Mouse (Mus musculus): ENCODE measurements around the gene Sec61a1.
A peak's percentile ranks its signal among the peaks of the same experiment; 100 is the strongest.

The Sec61a1 gene

DNA sequence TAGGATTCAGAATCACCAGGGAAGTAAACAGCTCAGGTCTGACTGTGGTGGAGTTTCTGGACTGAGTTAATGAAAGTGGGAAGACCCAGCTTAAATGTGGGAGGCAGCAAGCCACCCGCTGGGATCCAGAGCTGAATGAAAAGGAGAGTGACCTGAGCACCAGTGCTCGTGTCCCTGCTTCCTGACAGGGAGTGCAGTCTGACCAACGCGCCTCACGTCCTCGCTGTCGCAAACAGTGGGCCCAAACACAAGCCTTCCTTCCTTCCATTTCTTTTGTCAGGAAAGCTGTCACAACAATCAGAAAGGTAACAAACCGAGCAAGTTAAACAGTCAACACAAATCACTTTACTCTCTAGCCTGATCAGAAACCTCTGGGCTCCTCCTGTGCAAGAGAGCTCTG, 2.7 kb downstream of the Sec61a1 start:
- no peak for DNase-seq

DNA sequence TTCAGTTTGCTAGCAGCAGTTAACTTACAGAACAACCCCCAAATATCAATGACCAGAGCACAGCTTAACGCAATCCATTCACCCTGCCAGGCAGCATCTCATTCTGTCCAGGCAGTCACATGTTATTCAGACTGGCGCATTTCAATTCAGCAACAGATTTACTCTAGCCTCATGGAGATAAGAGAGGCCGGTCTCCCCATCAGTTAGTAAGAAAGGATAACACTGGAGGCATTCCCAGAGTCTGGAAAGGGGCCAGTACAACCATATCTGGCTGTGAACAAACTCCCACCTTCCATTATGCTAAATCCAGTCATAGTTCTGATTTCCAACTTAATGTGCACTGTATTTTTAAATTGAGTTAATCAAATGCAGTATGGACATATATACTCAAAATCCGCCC, 4.2 kb downstream of the Sec61a1 start:
- no peak for DNase-seq

DNA sequence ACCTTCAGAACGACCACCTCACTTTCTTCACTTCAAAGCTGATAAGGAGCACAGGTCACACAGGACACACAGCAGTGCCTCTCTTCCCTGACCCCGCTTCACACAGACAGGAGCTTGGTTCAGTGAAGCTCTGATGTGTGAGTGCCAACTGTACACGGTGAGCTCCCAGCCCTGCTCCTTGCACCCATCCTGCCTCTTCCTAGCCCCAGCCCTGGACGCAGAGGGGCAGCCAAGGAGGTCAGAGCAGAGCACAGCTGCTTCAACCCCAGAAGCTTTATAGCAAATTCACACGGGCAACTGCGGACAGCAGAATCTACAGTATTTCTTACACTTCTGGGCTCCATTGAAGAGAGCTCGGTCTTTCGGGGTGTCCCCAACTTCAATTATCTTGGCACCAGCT, 4.7 kb downstream of the Sec61a1 start:
- no peak for DNase-seq

DNA sequence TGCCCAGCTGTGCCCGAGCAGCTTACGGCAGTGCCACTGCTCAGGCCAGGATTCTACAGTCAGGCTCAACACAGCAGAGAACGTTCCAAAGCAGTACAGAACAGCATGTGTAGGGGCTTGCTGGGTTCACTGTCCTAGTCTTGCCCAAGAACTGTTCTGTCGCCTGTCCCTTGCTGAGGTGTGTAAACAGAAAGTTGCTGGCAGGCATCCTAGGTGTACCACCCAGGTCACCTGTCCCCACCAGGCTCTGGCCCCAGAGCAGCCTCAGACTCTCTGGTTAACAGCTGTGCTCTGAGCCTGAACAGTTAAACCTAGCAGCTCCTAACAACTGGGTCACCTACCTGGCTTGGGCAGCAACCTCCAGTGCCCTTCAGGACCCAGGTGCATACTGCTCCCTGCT, 15.7 kb downstream of the Sec61a1 start:
- no peak for DNase-seq

GRCm38 (mm10) chr6:88502030-88502970, 16.4 kb downstream of the Sec61a1 start:
- DNase-seq, result no peak

DNA sequence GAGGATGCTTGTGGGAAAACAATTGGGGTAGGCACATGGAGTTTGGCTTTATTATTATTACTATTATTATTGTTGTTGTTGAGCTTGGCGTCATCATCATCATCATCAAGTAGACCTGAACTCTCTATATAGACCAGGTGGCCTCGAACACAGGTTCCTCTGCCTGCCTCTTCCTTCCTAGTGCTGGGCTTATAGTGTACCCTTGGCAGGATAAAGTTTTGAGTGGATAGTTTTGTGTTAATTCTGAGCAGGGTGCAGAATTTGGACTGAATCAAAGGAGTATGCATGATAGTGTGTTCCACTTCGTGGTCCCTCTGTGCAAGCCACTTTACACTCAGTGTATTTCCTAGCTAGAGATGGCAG, 18.3 kb downstream of the Sec61a1 start:
- DNase-seq, result no peak

- peak; percentile 20 to 50 for DNase-seq
These were observed 19.0 kb downstream of the Sec61a1 start for GRCm38 (mm10) chr6:88499481-88500404.

DNA sequence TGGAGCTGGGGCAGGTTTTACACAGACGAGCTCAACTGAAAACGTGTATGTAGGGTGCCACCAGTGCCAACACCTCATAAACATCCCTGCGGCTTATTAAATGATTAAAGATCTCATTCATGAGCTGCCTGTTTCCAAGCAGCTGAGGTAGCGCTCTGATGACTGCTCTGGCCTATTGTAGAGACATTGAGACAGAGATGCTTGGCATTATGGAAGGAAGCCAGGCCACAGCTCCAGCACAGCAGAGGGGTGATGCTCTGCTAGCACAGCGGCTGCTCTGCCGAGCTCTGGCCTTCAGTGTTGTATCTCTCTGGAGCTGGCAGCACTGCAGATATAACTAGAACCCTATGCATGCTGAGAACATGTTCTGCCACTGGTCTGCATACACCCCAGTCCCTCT, 25.0 kb downstream of the Sec61a1 start:
- DNase-seq, result no peak

GRCm38 (mm10) chr6:88490629-88491354, 27.9 kb downstream of the Sec61a1 start:
- DNase-seq, result no peak

DNA sequence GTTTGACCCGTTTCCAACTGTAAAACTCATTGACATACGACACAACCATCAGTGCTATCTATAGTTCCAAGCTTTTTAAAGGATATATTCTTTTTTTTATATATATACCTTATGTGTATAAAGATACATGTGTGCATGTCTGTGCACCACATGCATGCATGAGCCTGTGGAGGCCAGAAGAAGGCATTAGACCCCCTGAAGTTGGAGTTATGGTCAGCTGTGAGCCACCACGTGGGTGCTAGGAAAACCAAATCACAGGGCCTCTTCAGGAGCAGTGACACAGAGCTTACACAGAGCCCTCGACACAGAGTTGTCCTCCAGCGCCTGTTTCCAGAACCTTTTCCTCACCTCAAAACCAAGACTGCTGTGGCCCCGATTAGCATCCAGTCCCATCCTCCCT, 28.9 kb downstream of the Sec61a1 start:
- DNase-seq, result no peak

- no peak for DNase-seq
These were observed 29.7 kb downstream of the Sec61a1 start for GRCm38 (mm10) chr6:88489026-88489425.

DNA sequence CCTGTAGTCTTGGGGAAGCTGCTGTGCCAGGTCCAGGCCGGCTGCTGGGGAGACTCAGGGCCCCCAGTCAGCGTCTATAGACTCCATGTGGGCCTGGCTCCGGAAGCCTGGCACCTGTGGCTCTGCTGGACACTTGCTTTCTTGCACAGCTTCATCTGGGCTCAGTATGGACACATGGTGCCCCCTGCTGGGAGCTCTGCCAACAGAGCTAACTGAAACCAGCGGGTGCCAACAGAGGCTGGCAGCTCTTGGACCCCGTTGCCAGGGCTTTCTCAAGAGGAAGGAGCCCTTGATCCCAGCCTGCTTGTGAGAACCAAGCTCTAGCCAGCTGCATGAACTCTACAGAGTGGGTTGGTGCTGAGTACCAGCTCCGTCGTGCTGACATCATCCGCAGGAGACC, 31.8 kb downstream of the Sec61a1 start:
- DNase-seq, result peak; percentile 55 to 71

DNA sequence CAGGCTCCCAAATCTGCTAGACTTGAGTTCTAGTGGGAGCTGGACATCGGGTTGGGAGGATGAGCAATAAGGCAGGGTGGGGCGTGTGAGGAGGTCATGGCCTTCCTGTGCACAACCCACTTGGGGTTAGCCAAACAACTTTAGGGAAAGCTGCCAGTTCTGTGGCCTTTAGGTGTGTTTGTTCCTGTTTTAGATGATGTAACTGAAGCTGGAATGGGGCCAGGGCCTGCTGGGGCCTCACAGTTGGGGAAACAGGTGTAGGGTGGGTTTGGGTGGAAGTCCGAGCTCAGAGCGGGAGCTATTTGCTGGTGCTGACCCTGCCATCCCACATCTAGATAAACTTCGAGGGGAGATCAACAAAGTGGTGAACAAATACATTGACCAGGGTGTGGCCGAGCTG, 33.3 kb downstream of the Sec61a1 start:
- peak; percentile 58 to 83 for DNase-seq

GRCm38 (mm10) chr6:88483913-88484312, 34.8 kb downstream of the Sec61a1 start:
- peak in 1 of 2 experiments; percentile 31 for DNase-seq

DNA sequence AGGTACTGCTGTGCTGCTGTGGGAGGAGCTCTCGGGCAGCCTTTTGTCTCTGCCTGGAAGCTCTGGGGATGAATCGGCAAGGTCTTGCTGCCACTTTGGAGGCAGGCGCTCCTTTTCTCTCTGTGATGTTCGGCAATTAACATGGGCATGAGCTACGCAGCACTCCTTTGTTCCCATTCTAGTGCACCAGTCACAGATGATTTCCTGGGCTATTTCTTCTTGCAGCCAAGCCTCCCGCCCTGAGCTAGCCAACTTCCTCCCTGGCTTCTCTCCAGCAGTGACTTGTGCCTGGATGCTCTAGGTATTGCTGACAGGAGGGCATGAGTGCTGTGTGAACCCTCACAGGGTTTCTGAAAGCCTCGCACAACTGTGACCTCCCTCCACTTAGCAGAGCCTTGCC, 35.6 kb downstream of the Sec61a1 start:
- peak; percentile 33 to 66 for DNase-seq

DNA sequence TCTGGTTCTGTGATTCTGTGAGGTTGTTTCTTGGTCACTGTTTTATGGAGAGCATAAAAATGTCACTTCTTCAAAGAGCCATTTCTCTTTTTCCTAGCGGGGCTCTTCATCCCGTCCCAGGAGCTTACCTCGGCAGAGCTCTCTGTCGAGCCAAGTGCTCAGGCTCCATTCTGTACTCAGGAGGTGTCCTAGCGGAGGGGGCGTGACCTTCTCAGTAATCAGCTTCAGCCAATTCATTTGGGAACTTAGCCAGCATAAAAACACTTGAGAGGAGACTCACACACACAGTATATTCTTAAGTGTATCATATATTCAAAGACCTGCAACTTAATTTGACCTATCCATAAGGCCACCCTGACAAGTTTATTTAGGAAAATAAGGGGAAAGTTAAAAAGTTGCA, 38.3 kb downstream of the Sec61a1 start:
- DNase-seq, result no peak

DNA sequence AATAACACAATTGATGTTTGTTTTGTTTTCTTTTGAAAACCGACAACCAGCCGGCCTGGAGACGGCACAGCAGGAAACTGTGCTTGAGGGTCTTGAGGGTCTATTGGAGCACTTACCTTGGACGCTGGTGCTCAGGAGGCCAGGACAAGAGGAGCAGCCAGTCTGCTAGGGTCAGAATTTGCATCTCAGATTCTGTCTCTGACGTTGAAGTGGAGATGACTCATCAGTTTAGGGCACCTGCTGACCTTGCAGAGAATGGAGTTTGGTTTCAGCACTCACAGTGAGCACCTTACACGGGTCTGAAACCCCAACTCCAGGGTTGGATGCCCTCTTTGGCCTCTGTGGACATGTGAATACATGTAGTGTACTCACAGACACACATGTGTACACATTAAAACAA, 48.8 kb downstream of the Sec61a1 start:
- no peak for DNase-seq

DNA sequence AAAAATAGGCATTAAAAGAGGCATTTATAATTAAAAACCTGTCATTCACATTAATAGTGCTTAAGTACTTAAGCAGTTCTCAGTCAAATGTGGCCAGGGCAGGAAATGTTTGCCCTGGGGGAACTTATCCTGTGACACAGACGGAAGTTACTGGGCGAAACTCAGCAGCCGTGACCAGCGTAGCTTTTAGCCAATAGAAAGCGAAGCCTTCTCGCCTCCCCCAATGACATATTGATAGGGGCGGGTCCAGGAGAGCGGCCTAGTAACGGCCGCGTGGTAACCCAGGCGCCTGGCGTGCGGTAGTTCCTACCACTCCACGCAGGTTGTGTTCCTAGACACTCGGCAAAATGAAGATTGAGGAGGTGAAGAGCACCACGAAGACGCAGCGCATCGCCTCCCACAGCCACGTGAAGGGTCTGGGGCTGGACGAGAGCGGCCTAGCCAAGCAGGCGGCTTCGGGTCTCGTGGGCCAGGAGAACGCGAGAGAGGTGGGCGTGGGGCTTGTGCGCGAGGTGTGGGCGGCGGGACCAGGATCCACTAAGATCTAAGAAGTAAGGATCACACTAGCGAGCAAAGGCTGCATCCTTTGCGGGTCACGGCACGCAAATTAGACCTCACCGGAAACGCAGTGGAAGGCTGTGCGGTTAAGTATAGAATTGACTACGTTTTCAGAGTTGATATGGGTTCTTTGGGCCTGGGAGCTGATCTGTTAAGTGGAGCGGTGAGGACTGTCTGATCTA, 53.4 kb downstream of the Sec61a1 start, which contains the start of gene Ruvbl1:
Gene Ruvbl1 (plus strand): TSS at position 229 of the 740 bp plus-strand sequence.
- peak; percentile 93 to 95 for DNase-seq

GRCm38 (mm10) chr6:88454545-88454944, 64.2 kb downstream of the Sec61a1 start:
- DNase-seq, result no peak

Data from lung, adult 18-20 months (tissue).